Mouse (Mus musculus): ENCODE results near the gene Evi5l. TPM values are rescaled to one million over a fixed set of nuclear protein-coding genes. Genes with fewer than 3 reads are reported as not detected.

Gene Evi5l
- 60.4 and 64.5 TPM in 2 replicates for polyA plus RNA-seq (2016; fragmentation: Nextera tagmentation; extraction: Ambion mirVana)

DNA sequence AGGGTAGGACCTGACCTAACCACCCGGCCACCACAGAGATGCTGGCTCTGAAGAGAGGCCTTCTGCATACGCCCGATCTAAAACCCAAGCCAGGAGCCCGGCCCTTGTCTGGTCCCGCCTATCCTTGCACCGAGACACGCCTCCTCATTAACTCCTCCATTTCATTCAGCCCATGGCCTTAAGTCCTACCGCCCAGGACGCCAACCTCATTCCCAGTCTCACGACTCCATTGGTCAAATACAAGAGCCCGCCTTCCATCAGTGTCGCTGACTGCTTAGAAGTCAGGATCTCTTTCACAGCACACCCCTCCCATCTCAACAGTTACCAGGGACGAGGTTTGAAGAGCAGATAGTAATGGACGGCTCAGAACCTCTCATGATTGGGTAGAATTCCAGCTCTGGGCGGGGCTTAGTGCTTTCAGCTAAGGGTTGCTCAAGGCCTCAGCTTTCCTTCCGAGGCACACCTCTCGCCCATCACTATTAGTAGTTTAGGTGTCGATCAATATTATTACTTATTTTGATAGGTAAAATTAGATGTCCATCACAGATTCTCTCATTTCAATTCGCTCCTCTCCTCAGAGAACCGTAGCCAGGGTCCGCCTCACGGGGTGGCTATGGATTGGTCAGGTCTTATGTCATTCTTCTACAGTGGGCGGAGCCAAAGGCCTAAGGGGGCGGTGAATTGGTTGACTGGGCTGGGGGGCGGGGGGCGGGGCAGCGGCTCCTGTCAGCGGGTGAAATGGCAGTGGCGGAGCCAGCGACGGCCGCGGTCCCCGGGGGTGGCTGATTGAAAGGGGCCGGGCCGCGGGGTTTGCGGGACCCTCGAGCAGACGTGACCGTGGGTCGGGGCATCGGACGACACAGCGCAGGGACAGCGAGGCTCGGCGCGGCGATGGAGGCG lies at the start of gene Evi5l:
Evi5l (plus strand) TSS at position 716 of the 900 bp plus-strand sequence.
- H3K36me3 ChIP-seq, result no peaks in the 10 kb centered on the region
- WGBS, result under 1% methylated on average over 51 of the region's 51 CpGs
- H3K4me3 ChIP-seq, result peak within 1 kb of the TSS; percentile 85
- peak within 1 kb of the TSS; percentile 74 for H3K4me2 ChIP-seq (replicated peaks)
- H3K9me3 ChIP-seq, result no peaks in the 10 kb centered on the region
- ATAC-seq (ENCODE audit: low FRiP score, low read depth), result peak; percentile 98
- H3K27me3 ChIP-seq, result no peaks in the 10 kb centered on the region
- peak within 1 kb of the TSS; percentile 83 for H3K9ac ChIP-seq (replicated peaks)
- H3K27ac ChIP-seq (replicated peaks), result peak within 1 kb of the TSS; percentile 77
- H3K4me1 ChIP-seq, result peaks cover 25% of the 10 kb centered on the region

DNA sequence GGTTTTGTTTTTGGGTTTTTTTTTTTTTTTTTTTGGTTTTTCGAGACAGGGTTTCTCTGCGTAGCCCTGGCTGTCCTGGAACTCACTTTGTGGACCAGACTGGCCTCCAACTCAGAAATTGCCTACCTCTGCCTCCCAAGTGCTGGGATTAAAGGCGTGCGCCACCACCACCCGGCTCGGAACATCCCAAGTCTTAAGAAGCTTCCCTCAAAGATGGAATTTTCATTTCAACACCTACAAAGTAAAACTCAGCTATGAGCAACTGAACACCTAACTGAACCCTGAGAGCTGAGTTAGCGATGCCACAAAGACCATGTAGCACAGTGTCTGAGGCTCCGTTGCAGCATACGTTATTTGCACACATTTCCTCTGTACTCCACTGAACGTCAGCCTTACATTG lies 32.6 kb upstream of the Evi5l start, which contains the start of gene Cd209g:
Cd209g (plus strand) TSS at position 301 of the 400 bp plus-strand sequence.
- no peaks in the 10 kb centered on the region for H3K9me3 ChIP-seq
- 92% methylated on average over 10 of the region's 10 CpGs for WGBS
- no peak within 1 kb of the TSS for H3K27ac ChIP-seq (replicated peaks)
- no peak within 1 kb of the TSS for H3K9ac ChIP-seq (replicated peaks)
- no peak for ATAC-seq (ENCODE audit: low FRiP score, low read depth)
- no peaks in the 10 kb centered on the region for H3K4me1 ChIP-seq
- H3K27me3 ChIP-seq, result peaks cover 6% of the 10 kb centered on the region; the same call in 1 of the 2 replicates
- no peak within 1 kb of the TSS for H3K4me3 ChIP-seq
- no peak within 1 kb of the TSS for H3K4me2 ChIP-seq (replicated peaks)
- H3K36me3 ChIP-seq, result no peaks in the 10 kb centered on the region

DNA sequence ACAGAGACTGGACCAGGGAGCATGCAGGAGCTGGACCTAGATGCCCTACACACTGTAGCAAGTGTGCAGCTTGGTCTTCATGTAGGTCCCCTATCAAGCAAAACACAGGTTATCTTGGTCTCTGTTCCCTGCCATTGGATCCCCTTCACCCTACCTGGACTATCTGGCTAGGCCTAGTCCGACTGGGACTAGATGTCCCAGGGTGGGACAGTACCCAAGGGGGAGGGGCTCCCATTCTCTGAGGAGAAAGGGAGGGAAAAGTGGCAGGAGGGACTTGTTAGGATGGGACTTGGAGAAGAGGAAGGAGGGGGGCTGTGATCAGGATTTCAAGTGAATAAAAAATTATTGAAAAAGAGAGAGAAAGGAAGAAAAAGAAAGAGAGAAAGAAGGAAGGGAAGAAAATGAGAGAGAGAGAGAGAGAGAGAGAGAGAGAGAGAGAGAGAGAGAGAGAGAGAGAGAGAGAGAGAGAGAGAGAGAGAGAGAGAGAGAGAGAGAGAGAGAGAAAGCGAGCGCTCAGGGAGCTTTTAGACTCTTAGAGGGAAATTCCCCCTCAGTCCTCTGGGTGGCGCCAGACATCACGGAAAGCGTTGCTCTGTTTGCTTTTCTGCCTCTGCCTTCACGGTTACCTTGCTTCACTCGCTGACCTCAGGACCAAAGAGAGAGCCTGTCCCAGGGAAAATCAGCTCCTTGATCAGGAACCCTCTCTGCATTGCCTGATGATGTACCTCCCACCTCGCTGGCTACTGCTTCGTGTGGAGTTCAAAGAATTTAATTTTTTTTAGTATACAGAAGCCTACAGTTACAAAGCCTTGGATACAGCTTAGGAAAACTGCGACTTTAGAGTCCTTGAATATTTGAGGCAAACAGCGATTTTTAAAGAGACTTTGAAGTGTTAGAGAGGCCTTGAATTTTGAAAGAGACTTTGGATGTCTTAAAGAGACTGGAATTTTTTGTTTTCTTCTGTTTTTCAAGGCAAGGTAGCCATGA lies 26.4 kb upstream of the Evi5l start:
- ATAC-seq (ENCODE audit: low FRiP score, low read depth), result peak; percentile 84
- 11% methylated on average over 12 of the region's 12 CpGs for WGBS
- Histone ChIP-seq H3K36me3 (no peaks in the 10 kb centered on the region), H3K4me2 (replicated peaks) (no peak overlapping the region), H3K27ac (replicated peaks) (no peak overlapping the region), H3K27me3 (peaks cover 6% of the 10 kb centered on the region), H3K9me3 (no peaks in the 10 kb centered on the region), H3K9ac (replicated peaks) (no peak overlapping the region), H3K4me1 (no peaks in the 10 kb centered on the region), H3K4me3 (no peak overlapping the region)

DNA sequence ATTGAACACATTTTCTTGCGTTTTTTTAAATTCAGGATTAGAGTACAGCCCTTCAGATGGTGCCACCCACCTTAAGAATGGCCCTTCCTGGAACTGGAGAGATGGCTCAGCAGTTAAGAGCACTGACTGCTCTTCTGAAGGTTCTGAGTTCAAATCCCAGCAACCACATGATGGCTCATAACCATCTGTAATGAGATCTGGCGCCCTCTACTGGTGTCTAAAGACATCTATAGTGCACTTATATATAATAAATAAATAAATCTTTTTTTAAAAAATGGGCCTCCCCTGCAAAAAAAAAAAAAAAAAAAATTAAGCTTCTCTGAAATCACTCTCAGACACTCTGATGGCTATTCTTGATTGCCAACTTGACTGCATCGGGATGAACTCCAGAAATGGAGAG lies 24.6 kb upstream of the Evi5l start:
- WGBS, result 63% methylated on average over 3 of the region's 3 CpGs
- Histone ChIP-seq H3K4me3 (no peak overlapping the region), H3K36me3 (no peaks in the 10 kb centered on the region), H3K9ac (replicated peaks) (no peak overlapping the region), H3K4me2 (replicated peaks) (no peak overlapping the region), H3K9me3 (no peaks in the 10 kb centered on the region), H3K27ac (replicated peaks) (no peak overlapping the region), H3K4me1 (no peaks in the 10 kb centered on the region), H3K27me3 (peaks cover 6% of the 10 kb centered on the region)
- ATAC-seq (ENCODE audit: low FRiP score, low read depth), result no peak

DNA sequence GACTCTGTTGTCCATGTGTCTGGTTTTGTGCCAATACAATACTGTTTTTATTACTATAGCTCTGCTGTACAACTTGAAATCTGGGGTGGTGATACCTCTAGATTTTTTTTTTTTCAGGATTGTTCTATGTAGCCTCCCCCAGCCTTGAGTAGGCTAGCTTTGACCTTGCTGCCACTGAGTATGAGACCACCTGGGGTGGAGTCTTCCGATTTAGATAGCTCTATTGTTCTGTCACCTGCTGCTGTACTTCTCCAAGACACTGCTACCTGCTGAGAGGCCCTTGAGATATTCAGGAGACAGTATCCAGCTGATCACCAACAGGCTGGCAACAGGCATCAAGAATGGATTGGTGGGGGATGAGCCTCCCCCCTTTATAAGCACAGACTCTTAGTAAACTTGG lies 19.1 kb upstream of the Evi5l start:
- no peak overlapping the region for H3K27ac ChIP-seq (replicated peaks)
- 33% methylated on average over 1 of the region's 1 CpGs for WGBS
- H3K4me2 ChIP-seq (replicated peaks), result no peak overlapping the region
- no peak overlapping the region for H3K4me3 ChIP-seq
- H3K36me3 ChIP-seq, result no peaks in the 10 kb centered on the region
- H3K9ac ChIP-seq (replicated peaks), result no peak overlapping the region
- ATAC-seq (ENCODE audit: low FRiP score, low read depth), result no peak
- 0 out of 2 replicates have a peak, but pooled peaks cover 4% of the 10 kb centered on the region for H3K9me3 ChIP-seq
- H3K27me3 ChIP-seq, result no peaks in the 10 kb centered on the region; the same call in 1 of the 2 replicates
- no peaks in the 10 kb centered on the region for H3K4me1 ChIP-seq

DNA sequence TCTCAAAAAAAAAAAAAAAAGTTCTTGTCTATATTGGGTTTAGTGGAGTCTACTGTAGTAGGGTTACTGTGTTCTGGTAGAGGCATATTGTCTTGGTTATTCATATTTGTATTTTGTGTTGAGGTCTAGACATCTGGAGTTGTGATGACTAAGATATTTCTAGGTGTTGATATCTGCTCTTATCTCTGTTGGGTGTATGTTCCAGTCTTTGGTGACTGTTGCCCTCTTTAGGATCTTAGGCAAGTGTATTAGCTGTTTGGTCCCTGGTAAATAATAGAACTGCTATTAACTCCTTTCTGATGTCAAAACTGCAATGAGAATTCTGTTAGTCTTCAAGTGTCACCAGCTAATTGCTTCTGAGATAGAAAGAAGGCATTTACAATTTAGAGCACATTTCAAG lies 11.5 kb upstream of the Evi5l start:
- Histone ChIP-seq H3K4me3 (no peak overlapping the region), H3K9me3 (0 out of 2 replicates have a peak, but pooled peaks cover 4% of the 10 kb centered on the region), H3K27ac (replicated peaks) (no peak overlapping the region), H3K4me2 (replicated peaks) (no peak overlapping the region), H3K27me3 (no peaks in the 10 kb centered on the region), H3K36me3 (no peaks in the 10 kb centered on the region), H3K9ac (replicated peaks) (no peak overlapping the region), H3K4me1 (no peaks in the 10 kb centered on the region)
- ATAC-seq (ENCODE audit: low FRiP score, low read depth), result no peak

DNA sequence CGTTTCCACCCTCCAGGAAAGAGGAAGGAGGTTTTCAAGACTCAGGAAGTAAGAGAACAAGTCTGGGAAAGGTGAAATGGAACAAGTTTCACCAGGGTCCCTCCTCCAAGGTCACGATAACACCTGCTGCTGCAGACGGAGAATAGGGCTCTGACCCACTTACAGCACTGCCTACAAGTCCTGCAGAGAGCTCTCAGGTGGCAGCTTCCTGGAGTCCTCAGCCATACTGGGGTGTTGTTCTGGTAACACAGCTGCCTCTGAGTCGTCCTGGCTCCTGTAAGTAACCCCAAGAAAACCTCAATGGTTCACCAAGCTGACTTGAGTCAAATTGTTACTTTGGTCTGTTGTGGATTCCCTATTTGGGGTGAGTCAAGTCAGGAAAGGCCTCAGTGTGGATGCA lies 3.6 kb upstream of the Evi5l start:
- no peaks in the 10 kb centered on the region for H3K27me3 ChIP-seq
- no peak overlapping the region for H3K9ac ChIP-seq (replicated peaks)
- H3K9me3 ChIP-seq, result no peaks in the 10 kb centered on the region
- WGBS, result 57% methylated on average over 4 of the region's 4 CpGs
- H3K27ac ChIP-seq (replicated peaks), result no peak overlapping the region
- no peak overlapping the region for H3K4me3 ChIP-seq
- peaks cover 12% of the 10 kb centered on the region for H3K4me1 ChIP-seq
- no peaks in the 10 kb centered on the region for H3K36me3 ChIP-seq
- no peak overlapping the region for H3K4me2 ChIP-seq (replicated peaks)
- no peak for ATAC-seq (ENCODE audit: low FRiP score, low read depth)

DNA sequence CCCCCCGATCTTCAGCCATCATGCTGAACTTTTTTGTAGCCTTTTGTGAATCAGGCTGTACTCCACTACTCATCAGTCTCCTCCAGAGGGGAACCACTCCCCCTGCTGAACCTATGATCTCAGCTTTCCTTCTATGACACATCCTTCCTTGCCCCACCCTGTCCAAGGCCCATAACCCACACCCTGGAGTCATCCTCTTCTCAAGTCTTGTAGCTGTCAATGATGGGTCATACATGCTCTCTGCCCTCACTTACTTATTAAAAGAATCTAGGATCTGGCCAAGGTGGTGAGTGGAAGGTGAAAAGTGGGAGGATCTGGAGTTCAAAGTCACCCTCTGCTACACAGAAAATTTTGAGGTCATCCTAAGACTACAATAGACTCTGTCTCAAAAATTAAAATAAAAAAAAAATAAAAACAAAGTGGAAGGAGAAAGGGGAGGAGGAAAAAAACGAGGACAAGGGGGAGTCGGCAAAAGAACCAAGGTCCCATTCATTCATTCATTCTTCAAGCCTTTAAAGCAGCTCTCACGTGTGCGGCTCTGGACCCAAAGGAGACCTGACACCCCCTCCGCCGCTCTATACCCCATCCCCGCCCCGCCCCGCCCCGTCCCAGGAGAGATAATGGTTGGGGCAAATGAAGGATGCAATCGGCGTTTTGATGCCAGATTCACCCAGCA lies 1.1 kb upstream of the Evi5l start:
- Histone ChIP-seq H3K4me3 (peak overlapping the region; percentile 85), H3K27ac (replicated peaks) (peak overlapping the region; percentile 77), H3K4me1 (peaks cover 25% of the 10 kb centered on the region), H3K36me3 (no peaks in the 10 kb centered on the region), H3K9me3 (no peaks in the 10 kb centered on the region), H3K4me2 (replicated peaks) (peak overlapping the region; percentile 57), H3K9ac (replicated peaks) (peak overlapping the region; percentile 63), H3K27me3 (no peaks in the 10 kb centered on the region)
- no peak for ATAC-seq (ENCODE audit: low FRiP score, low read depth)
- 8% methylated on average over 13 of the region's 13 CpGs for WGBS

DNA sequence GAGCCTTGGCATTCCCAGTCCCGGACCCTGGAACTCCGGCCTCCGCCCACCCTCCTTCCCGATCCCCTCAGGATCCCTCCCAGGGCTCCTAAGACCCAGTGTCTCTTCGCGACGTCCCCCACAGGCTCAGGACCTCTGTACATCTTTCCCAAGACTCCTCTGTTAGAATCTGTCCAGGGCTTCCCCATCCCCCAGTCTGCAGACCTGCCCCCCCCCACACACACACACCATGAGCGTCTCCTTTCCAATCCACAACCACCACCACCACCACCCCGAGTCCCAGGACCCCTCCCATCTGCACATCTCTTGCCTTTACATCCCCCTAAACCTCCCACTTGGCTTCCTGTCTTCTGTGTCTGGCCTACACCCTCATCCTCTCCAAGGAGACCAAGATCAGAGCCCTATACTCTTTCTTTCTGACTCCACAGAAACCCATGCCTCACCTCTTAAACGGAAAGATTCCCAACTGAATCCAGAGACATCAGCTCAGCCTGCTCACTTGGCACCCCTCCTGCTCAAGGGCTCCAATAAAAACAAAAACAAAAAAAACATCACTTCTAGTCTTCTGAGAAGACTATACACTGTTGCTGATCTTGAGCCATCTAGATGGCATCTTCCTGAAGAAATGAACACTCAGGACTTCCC lies 636 bp downstream of the Evi5l start:
- H3K4me2 ChIP-seq (replicated peaks), result peak overlapping the region; percentile 74
- ATAC-seq (ENCODE audit: low FRiP score, low read depth), result no peak; the same call in 1 of the 2 replicates

DNA sequence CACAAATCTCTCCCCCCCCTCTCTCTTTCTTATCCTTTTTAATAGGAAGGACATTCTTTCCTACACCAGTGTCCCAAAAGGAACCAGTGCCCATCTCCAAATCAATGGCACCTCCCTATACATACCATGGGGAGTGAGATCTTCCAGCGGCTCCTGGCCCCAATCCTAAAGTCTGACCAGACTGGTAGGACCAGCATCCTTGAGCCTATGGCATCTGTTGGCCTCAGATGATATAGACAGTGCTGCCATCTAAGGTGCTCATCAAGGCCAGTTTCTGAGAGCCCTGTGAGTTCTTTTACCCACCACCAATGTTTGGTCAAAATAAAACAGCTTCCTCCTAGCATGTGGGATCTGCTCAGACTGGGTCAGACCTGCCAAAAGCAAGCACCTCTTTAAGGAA lies 1.6 kb downstream of the Evi5l start:
- Histone ChIP-seq H3K4me3 (peak overlapping the region; percentile 85; the same call in 1 of the 2 replicates), H3K4me1 (peaks cover 25% of the 10 kb centered on the region), H3K36me3 (no peaks in the 10 kb centered on the region), H3K9ac (replicated peaks) (no peak overlapping the region), H3K4me2 (replicated peaks) (peak overlapping the region; percentile 74), H3K27ac (replicated peaks) (no peak overlapping the region), H3K9me3 (no peaks in the 10 kb centered on the region), H3K27me3 (no peaks in the 10 kb centered on the region)
- WGBS, result 88% methylated on average over 1 of the region's 1 CpGs
- ATAC-seq (ENCODE audit: low FRiP score, low read depth), result no peak

More for the DNA sequence above, 636 bp downstream of the Evi5l start:
- no peaks in the 10 kb centered on the region for H3K9me3 ChIP-seq
- H3K9ac ChIP-seq (replicated peaks), result peak overlapping the region; percentile 83
- peak overlapping the region; percentile 85 for H3K4me3 ChIP-seq
- H3K27me3 ChIP-seq, result no peaks in the 10 kb centered on the region
- peak overlapping the region; percentile 77 for H3K27ac ChIP-seq (replicated peaks)
- peaks cover 25% of the 10 kb centered on the region for H3K4me1 ChIP-seq
- 5% methylated on average over 10 of the region's 10 CpGs for WGBS
- H3K36me3 ChIP-seq, result no peaks in the 10 kb centered on the region

DNA sequence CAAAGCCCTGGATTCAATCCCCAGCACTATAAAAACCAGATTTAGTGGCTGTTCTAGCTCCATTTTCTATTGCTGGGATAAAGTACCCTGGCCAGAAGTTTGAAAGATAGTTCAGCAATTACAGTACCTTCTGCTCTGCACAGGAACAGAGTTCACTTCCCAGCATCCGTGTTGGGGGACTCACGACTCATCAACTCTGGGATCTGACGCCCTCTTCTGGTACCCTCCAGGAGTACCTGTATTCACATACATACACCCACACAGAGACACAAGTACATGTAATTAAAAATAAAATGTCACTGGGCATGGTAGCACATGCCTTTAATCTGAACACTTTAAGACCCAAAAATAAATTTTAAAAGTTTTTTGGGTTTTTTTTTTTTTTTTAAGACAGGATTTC lies 6.1 kb downstream of the Evi5l start:
- no peak for ATAC-seq (ENCODE audit: low FRiP score, low read depth)
- WGBS, result 72% methylated on average over 3 of the region's 3 CpGs
- Histone ChIP-seq H3K36me3 (0 out of 2 replicates have a peak, but pooled peaks cover 5% of the 10 kb centered on the region), H3K27me3 (no peaks in the 10 kb centered on the region), H3K4me1 (peaks cover 16% of the 10 kb centered on the region), H3K9me3 (no peaks in the 10 kb centered on the region), H3K4me3 (no peak overlapping the region), H3K9ac (replicated peaks) (no peak overlapping the region), H3K27ac (replicated peaks) (no peak overlapping the region), H3K4me2 (replicated peaks) (no peak overlapping the region)

Measured in midbrain, embryonic 12.5 days (tissue).